Mouse (Mus musculus): ENCODE measurements around the gene Fubp3. TPM values are rescaled to one million over a fixed set of nuclear protein-coding genes. Genes with fewer than 3 reads are reported as not detected.

Fubp3 gene
- 25.3 and 37.0 TPM in 2 replicates for total RNA-seq (2014; rRNA removed)
- 42.0 and 43.0 TPM in 2 replicates for polyA plus RNA-seq (2015; fragmentation: Nextera tagmentation; extraction: Ambion mirVana)

- no peaks in the 10 kb centered on the region for H3K36me3 ChIP-seq (ENCODE audit: insufficient read depth, low read length)
- peak within 1 kb of the TSS; percentile 85 for H3K27ac ChIP-seq (ENCODE audit: low read depth, low read length)
- H3K4me3 ChIP-seq (ENCODE audit: low read depth, low read length), result peak within 1 kb of the TSS; percentile 96
- peak within 1 kb of the TSS; percentile 79 for H3K4me2 ChIP-seq (ENCODE audit: low read depth, low read length, poor library complexity, severe bottlenecking)
- DNase-seq (ENCODE audit: low spot score) (peak; percentile 95), ATAC-seq (ENCODE audit: low FRiP score) (peak; percentile 96)
- peaks cover 6% of the 10 kb centered on the region; the same call in 1 of the 2 replicates for H3K4me1 ChIP-seq (ENCODE audit: insufficient read depth, low read length)
- peak within 1 kb of the TSS; percentile 98 for H3K9ac ChIP-seq (replicated peaks; ENCODE audit: low read length, poor library complexity, severe bottlenecking)
- no peaks in the 10 kb centered on the region for H3K27me3 ChIP-seq (ENCODE audit: insufficient read depth, low read length)
- H3K9me3 ChIP-seq (ENCODE audit: low read length), result no peaks in the 10 kb centered on the region
- TF ChIP-seq CTCF (IDR thresholded peaks at IDR 0.05), result no peak
- 2% methylated on average over 51 of the region's 51 CpGs for WGBS
Measured at GRCm38 (mm10) chr2:31572051-31572914, at the start of gene Fubp3. Fubp3 (plus strand) TSS chr2:31572651.

GRCm38 (mm10) chr2:31524641-31525040 lies 47.8 kb upstream of the Fubp3 start:
- Histone ChIP-seq H3K4me2 (ENCODE audit: low read depth, low read length, poor library complexity, severe bottlenecking) (no peak overlapping the region), H3K4me1 (ENCODE audit: insufficient read depth, low read length) (no peaks in the 10 kb centered on the region), H3K4me3 (ENCODE audit: low read depth, low read length) (no peak overlapping the region), H3K9me3 (ENCODE audit: low read length) (no peaks in the 10 kb centered on the region), H3K36me3 (ENCODE audit: insufficient read depth, low read length) (no peaks in the 10 kb centered on the region), H3K27ac (ENCODE audit: low read depth, low read length) (no peak overlapping the region), H3K9ac (replicated peaks; ENCODE audit: low read length, poor library complexity, severe bottlenecking) (no peak overlapping the region), H3K27me3 (ENCODE audit: insufficient read depth, low read length) (no peaks in the 10 kb centered on the region)
- ATAC-seq (ENCODE audit: low FRiP score), result no peak
- DNase-seq (ENCODE audit: low spot score), result no peak
- 66% methylated on average over 5 of the region's 5 CpGs for WGBS
- TF ChIP-seq CTCF (IDR thresholded peaks at IDR 0.05), result no peak

DNA sequence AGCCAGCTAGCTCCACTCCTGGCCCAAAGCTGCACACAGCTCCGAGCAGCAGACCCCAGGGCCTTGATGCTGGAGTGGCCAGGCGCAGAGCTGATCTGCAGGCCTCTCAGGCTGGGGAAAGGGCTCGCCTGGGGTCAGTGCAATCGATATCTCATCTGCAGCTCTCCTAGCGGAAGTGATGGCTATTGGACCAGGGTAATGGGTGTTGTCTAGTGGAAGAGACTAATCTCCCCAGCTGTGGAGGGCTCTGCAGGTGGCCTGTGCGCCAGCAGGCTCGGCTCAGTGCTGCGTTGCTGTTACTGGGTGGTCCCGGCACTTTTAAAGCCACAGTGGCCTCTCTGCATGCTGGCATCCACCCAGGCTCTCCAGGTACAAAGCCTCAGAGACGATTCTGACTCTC lies 46.7 kb upstream of the Fubp3 start:
- no peak overlapping the region for H3K27ac ChIP-seq (ENCODE audit: low read depth, low read length)

GRCm38 (mm10) chr2:31530201-31530600 lies 42.2 kb upstream of the Fubp3 start:
- Histone ChIP-seq H3K27me3 (ENCODE audit: insufficient read depth, low read length) (no peaks in the 10 kb centered on the region), H3K4me1 (ENCODE audit: insufficient read depth, low read length) (no peaks in the 10 kb centered on the region), H3K4me3 (ENCODE audit: low read depth, low read length) (no peak overlapping the region), H3K9ac (replicated peaks; ENCODE audit: low read length, poor library complexity, severe bottlenecking) (no peak overlapping the region), H3K4me2 (ENCODE audit: low read depth, low read length, poor library complexity, severe bottlenecking) (no peak overlapping the region), H3K27ac (ENCODE audit: low read depth, low read length) (no peak overlapping the region), H3K9me3 (ENCODE audit: low read length) (no peaks in the 10 kb centered on the region), H3K36me3 (ENCODE audit: insufficient read depth, low read length) (no peaks in the 10 kb centered on the region)
- no peak for TF ChIP-seq CTCF (IDR thresholded peaks at IDR 0.05)
- no peak for ATAC-seq (ENCODE audit: low FRiP score)
- no peak for DNase-seq (ENCODE audit: low spot score)
- 80% methylated on average over 5 of the region's 5 CpGs for WGBS

More for the DNA sequence above, 46.7 kb upstream of the Fubp3 start:
- Histone ChIP-seq H3K4me3 (ENCODE audit: low read depth, low read length) (no peak overlapping the region), H3K36me3 (ENCODE audit: insufficient read depth, low read length) (no peaks in the 10 kb centered on the region), H3K4me2 (ENCODE audit: low read depth, low read length, poor library complexity, severe bottlenecking) (no peak overlapping the region), H3K27me3 (ENCODE audit: insufficient read depth, low read length) (no peaks in the 10 kb centered on the region), H3K9ac (replicated peaks; ENCODE audit: low read length, poor library complexity, severe bottlenecking) (no peak overlapping the region), H3K9me3 (ENCODE audit: low read length) (no peaks in the 10 kb centered on the region), H3K4me1 (ENCODE audit: insufficient read depth, low read length) (no peaks in the 10 kb centered on the region)
- WGBS, result 25% methylated on average over 10 of the region's 10 CpGs
- TF ChIP-seq CTCF (IDR thresholded peaks at IDR 0.05), result no peak
- no peak for DNase-seq (ENCODE audit: low spot score)
- ATAC-seq (ENCODE audit: low FRiP score), result no peak

GRCm38 (mm10) chr2:31537054-31537453 lies 35.4 kb upstream of the Fubp3 start:
- H3K27ac ChIP-seq (ENCODE audit: low read depth, low read length), result no peak overlapping the region
- TF ChIP-seq CTCF (IDR thresholded peaks at IDR 0.05), result no peak
- H3K4me2 ChIP-seq (ENCODE audit: low read depth, low read length, poor library complexity, severe bottlenecking), result no peak overlapping the region
- H3K4me3 ChIP-seq (ENCODE audit: low read depth, low read length), result no peak overlapping the region
- WGBS, result 63% methylated on average over 5 of the region's 5 CpGs
- H3K27me3 ChIP-seq (ENCODE audit: insufficient read depth, low read length), result no peaks in the 10 kb centered on the region
- H3K9me3 ChIP-seq (ENCODE audit: low read length), result no peaks in the 10 kb centered on the region
- no peaks in the 10 kb centered on the region for H3K4me1 ChIP-seq (ENCODE audit: insufficient read depth, low read length)
- DNase-seq (ENCODE audit: low spot score), result peak; percentile 17
- no peaks in the 10 kb centered on the region for H3K36me3 ChIP-seq (ENCODE audit: insufficient read depth, low read length)
- no peak overlapping the region for H3K9ac ChIP-seq (replicated peaks; ENCODE audit: low read length, poor library complexity, severe bottlenecking)
- no peak for ATAC-seq (ENCODE audit: low FRiP score)

DNA sequence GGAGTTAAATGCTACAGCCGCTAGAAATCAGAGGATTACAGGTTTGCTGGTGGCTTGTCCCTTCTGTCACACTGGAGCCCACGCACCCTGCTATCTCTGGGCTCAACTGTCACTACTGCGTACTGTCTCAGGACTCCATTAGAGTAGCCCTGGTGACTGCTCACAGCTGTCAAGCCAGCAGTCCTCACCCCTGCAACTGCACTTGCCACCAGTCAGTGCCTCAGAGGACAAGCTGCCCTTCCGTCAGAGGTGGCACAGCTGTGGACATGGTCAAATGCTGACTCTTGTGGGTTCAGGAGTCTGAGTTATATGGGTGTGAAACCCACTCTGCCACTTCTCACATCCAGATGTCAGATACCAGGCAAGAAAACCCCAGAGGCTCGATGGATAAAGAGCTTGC lies 33.7 kb upstream of the Fubp3 start:
- ATAC-seq (ENCODE audit: low FRiP score), result no peak
- WGBS, result 65% methylated on average over 5 of the region's 5 CpGs
- H3K4me2 ChIP-seq (ENCODE audit: low read depth, low read length, poor library complexity, severe bottlenecking), result no peak overlapping the region

More for the DNA sequence above, 33.7 kb upstream of the Fubp3 start:
- Histone ChIP-seq H3K9me3 (ENCODE audit: low read length) (no peaks in the 10 kb centered on the region), H3K4me1 (ENCODE audit: insufficient read depth, low read length) (no peaks in the 10 kb centered on the region), H3K36me3 (ENCODE audit: insufficient read depth, low read length) (no peaks in the 10 kb centered on the region), H3K27me3 (ENCODE audit: insufficient read depth, low read length) (no peaks in the 10 kb centered on the region), H3K4me3 (ENCODE audit: low read depth, low read length) (no peak overlapping the region), H3K27ac (ENCODE audit: low read depth, low read length) (no peak overlapping the region), H3K9ac (replicated peaks; ENCODE audit: low read length, poor library complexity, severe bottlenecking) (no peak overlapping the region)
- no peak for TF ChIP-seq CTCF (IDR thresholded peaks at IDR 0.05)
- no peak for DNase-seq (ENCODE audit: low spot score)
